Comparison of ENCODE assay signal across 8 mouse cellular contexts in the genomic region with DNA sequence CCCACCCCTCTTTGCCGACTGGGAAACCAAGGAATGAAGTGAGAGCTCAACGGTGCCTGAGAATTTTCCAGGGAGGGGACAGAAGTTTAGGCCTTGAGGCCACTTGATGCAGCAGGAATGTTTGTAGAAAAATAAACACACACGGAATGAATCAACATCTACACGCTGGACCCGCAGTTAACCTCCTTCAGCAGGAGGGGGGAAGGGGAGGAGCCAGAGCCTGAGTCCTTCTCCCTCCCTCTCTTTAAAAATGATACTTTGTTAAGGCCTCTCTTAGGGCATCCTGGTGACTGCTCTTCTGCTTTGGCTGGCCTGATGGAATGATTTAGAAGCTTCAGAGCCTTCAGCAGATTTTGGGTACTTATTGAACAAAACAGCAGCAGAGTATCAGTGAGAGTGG.
DNase-seq lines count a peak whose midpoint lies in the region; ATAC-seq and TF ChIP-seq lines count a peak whose summit lies in the region.

No protein-coding gene starts in this region.

- H3K4me3 ChIP-seq in myocyte = peak overlapping the region; percentile 9
- no peak overlapping the region for H3K4me3 ChIP-seq in hindbrain, embryonic 14.5 days (replicated peaks; ENCODE audit: low read length)
- no peak overlapping the region for H3K4me3 ChIP-seq in neural tube, embryonic 15.5 days (replicated peaks)

- peaks cover 4% of the 10 kb centered on the region; the same call in 1 of the 2 replicates for H3K9me3 ChIP-seq in hindbrain, embryonic 14.5 days (ENCODE audit: control insufficient read depth, low read length)
- no peaks in the 10 kb centered on the region for H3K9me3 ChIP-seq in neural tube, embryonic 15.5 days (replicated peaks)

- no peak for ATAC-seq in hindbrain, embryonic 14.5 days (ENCODE audit: low FRiP score)
- ATAC-seq in neural tube, embryonic 15.5 days (ENCODE audit: low FRiP score) = no peak

- H3ac ChIP-seq in myocyte (ENCODE audit: control insufficient read depth, insufficient read length) = no peak overlapping the region

- peaks cover 84% of the 10 kb centered on the region for H3K79me2 ChIP-seq in myocyte (ENCODE audit: control insufficient read depth, insufficient read depth)

- H3K27me3 ChIP-seq in myocyte (ENCODE audit: control insufficient read depth, insufficient read depth, insufficient read length) = no peaks in the 10 kb centered on the region
- H3K27me3 ChIP-seq in hindbrain, embryonic 14.5 days (ENCODE audit: control insufficient read depth, insufficient read depth, low read length) = peaks cover 12% of the 10 kb centered on the region; the same call in 1 of the 2 replicates
- H3K27me3 ChIP-seq in neural tube, embryonic 15.5 days (replicated peaks) = peaks cover 13% of the 10 kb centered on the region

- no peak overlapping the region for H3K27ac ChIP-seq in hindbrain, embryonic 14.5 days
- H3K27ac ChIP-seq in neural tube, embryonic 15.5 days (replicated peaks) = no peak overlapping the region

- WGBS in hindbrain, embryonic 14.5 days = 44% methylated on average over 5 of the region's 5 CpGs
- 38% methylated on average over 5 of the region's 5 CpGs for WGBS in neural tube, embryonic 15.5 days

- no peak overlapping the region for H3K9ac ChIP-seq in hindbrain, embryonic 14.5 days
- no peak overlapping the region for H3K9ac ChIP-seq in neural tube, embryonic 15.5 days (replicated peaks)

- peak; percentile 30 for DNase-seq in kidney, adult 11 months
- no peak for DNase-seq in kidney, adult 18-20 months
- peak; percentile 51 for DNase-seq in embryo, embryonic 10.5 days (ENCODE audit: low spot score)
- peak; percentile 60 to 72 for DNase-seq in kidney, postnatal 25 days
- no peak for DNase-seq in cerebellum, adult 18-20 months
- DNase-seq in hindbrain, embryonic 14.5 days (ENCODE audit: low spot score) = no peak

- no peak for TF ChIP-seq POLR2A in myocyte (IDR thresholded peaks at IDR 0.05; ENCODE audit: insufficient read length, low read depth)

- no peaks in the 10 kb centered on the region for H3K36me3 ChIP-seq in myocyte (ENCODE audit: control insufficient read depth, insufficient read depth)
- no peaks in the 10 kb centered on the region for H3K36me3 ChIP-seq in hindbrain, embryonic 14.5 days (replicated peaks; ENCODE audit: control insufficient read depth, insufficient read depth)
- no peaks in the 10 kb centered on the region for H3K36me3 ChIP-seq in neural tube, embryonic 15.5 days

- no peaks in the 10 kb centered on the region for H3K4me1 ChIP-seq in hindbrain, embryonic 14.5 days (replicated peaks; ENCODE audit: control insufficient read depth, insufficient read depth, low read length)
- H3K4me1 ChIP-seq in neural tube, embryonic 15.5 days = peaks cover 14% of the 10 kb centered on the region

- peak overlapping the region; percentile 77 for H3K4me2 ChIP-seq in myocyte (ENCODE audit: low read depth)
- H3K4me2 ChIP-seq in hindbrain, embryonic 14.5 days (replicated peaks) = no peak overlapping the region
- H3K4me2 ChIP-seq in neural tube, embryonic 15.5 days = no peak overlapping the region

TF ChIP-seq in myocyte, 11 proteins besides CTCF, POLR2A, EP300 and RAD21:
- TF ChIP-seq SRF (IDR thresholded peaks at IDR 0.05; ENCODE audit: control insufficient read depth, insufficient read length, low read depth) (no peak), POLR2AphosphoS2 (IDR thresholded peaks at IDR 0.05; ENCODE audit: insufficient read length, low read depth) (no peak), MYOD1 (IDR thresholded peaks at IDR 0.05; ENCODE audit: control insufficient read depth in 1 of 3, insufficient read length in 2 of 3, low read depth in 2 of 3) (no peak), TCF3 (IDR thresholded peaks at IDR 0.05; ENCODE audit: insufficient read length, low read depth) (no peak), USF1 (IDR thresholded peaks at IDR 0.05; ENCODE audit: low read depth) (no peak), CEBPB (IDR thresholded peaks at IDR 0.05; ENCODE audit: insufficient read depth, poor library complexity, severe bottlenecking) (no peak), MAX (IDR thresholded peaks at IDR 0.05; ENCODE audit: low read depth) (no peak)
TF ChIP-seq in myocyte: peak in this region for 0.

Comparison
In these comparisons a context has a peak if more than half of its experiments do, and no peak if none do; other contexts are left out.
1. DNase-seq: peak in kidney, adult 11 months (single experiment), embryo, embryonic 10.5 days (single experiment) and kidney, postnatal 25 days (2 of 2); none in kidney, adult 18-20 months (single experiment), cerebellum, adult 18-20 months (0 of 2) and hindbrain, embryonic 14.5 days (single experiment).